Mouse (Mus musculus) erythroblast, embryonic 14.5 days (primary cell): ENCODE measurements at regions not wholly inside any gene's neighbourhood (a gene's known extent, or its start where the extent isn't known, plus 50 kb on each side); places are given as distances from the start of the nearest gene placed in this dataset.

Source experiments
- GATA1 ChIP-seq: IDR thresholded peaks from 2 replicates; pipeline ENCODE4 v1.6.1; 2012; ENCODE audit warnings: low read length, inconsistent platforms, mixed read lengths
- TAL1 ChIP-seq: IDR thresholded peaks from 3 replicates; pipeline ENCODE4 v1.6.1; 2012; ENCODE audit warnings: low read length, inconsistent platforms, mixed read lengths

DNA sequence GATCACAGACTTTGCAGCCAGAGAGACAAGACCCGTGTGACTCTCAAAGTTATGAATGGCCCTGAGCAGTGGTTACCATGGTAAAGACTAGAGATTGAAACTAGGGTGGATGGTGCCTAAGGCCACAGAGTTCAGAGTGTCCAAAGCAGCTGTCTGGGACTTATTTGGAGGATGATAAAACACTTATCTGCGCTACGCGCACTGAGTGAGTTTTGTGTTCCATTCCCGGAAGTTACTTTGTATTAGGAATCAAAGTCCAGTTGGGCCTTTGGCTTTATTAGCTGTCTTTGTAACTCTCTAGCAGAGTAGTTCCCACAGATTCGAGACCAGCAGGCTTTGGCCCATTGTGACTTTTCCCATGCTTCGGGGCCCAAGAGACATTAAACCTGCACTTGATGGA lies 335.9 kb downstream of the Ets1 start:
- TF ChIP-seq GATA1, result no peak
- no peak for TF ChIP-seq TAL1
